Mouse (Mus musculus): ENCODE data around the gene Gm11034. TPM values are rescaled to one million over a fixed set of nuclear protein-coding genes. Genes with fewer than 3 reads are reported as not detected.

Gm11034 gene
- total RNA-seq (2023) = not detected

DNA sequence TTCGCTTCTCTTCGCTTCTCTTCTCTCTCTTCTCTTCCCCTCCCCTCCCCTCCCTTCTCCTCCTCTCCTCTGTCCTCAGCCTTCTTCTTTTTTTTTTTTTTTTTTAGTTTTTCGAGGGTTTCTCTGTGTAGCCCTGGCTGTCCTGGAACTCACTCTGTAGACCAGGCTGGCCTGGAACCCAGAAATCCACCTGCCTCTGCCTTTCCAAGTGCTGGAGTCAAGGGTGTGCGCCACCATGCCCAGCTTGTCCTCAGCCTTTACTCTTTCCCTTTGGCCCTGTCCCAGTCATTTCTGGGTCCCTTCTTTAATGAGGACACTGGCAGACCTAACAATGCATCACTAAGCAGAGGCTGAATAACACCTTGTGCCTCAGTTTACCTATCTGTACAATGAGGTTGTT is at the start of gene Gm11034:
TSS of gene Gm11034 (minus strand) at position 101 of the 400 bp plus-strand sequence.

DNA sequence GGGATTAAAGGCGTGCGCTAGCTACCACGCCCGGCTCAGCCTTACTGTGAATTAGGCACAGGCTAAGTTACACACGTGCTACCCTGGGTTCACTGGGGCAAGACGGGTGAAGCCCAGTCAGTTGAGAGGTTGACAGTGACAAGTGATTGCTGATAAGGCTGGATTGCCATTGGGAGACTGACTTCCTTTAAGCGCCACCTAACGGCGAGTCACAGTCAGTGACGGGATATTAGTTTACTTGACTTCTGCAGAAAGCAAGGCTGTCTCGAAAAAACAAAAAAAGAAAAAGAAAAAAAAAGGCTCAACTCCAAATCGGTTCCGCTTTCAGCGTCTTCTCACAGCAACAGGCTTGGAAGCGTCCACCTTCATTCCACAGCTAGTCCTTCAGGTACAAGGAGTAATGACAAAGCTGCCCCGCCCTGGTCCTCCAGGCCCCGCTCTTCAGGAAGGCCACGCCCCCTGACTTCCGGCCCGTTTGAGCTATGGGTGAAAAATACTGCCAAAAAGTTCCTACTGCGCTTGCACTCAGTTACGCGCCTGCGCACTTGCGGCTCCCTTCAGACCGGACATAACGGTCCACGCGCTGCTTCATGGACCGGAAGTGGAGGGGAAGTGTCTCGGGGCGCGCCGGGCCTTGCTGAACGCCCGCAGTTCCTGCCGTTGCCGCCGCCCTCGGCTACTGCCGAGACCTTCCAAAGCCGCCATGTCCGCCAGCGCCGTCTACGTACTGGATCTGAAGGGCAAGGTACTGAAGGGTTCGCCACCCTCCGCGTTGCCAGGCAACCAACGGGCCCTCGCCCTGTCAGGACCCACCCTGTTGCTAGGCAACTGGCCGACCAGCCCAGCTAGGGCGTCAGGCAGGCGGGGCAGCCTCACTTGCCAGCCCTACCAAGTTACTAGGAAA is 26.3 kb upstream of the Gm11034 start, which contains the start of gene Ap1m1:
TSS of gene Ap1m1 (plus strand) at position 520 of the 904 bp plus-strand sequence.

DNA sequence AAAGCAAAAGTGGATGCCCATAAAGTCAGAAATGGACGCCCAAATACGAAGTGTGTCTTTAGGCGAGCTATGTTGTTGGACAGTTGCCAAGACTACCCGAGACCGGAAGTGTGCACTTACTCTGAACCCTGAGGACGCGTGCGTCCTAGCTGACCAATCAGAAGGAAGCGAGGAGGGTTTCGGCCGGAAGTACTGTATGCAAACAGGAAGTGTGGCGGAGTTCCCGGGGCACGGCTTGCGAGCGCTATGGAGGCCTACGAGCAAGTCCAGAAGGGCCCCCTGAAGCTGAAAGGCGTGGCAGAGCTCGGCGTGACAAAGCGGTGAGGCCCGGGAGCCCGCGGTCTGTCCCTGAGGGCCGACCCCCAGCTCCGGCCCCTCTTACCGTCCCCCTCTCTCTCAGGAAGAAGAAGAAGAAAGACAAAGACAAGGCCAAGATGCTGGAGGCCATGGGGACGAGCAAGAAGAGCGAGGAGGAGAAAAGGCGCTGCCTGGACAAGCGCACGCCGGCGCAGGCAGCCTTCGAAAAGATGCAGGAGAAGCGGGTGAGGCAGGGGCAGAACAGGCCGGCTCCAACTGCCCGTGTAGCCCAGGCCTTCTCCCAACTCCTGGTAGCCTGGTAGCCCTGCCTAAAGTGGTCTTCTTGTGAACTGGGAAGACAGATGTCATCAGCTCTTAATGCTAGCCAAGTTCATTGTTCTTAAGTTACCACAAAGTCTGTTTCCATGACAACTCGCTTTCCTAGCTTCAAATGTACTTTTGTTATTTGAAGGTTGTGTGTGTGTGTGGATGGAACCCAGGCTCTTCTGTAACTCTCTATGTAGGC is 6.3 kb upstream of the Gm11034 start, which contains the start of gene Fam32a:
TSS of gene Fam32a (plus strand) at position 190 of the 823 bp plus-strand sequence.

DNA sequence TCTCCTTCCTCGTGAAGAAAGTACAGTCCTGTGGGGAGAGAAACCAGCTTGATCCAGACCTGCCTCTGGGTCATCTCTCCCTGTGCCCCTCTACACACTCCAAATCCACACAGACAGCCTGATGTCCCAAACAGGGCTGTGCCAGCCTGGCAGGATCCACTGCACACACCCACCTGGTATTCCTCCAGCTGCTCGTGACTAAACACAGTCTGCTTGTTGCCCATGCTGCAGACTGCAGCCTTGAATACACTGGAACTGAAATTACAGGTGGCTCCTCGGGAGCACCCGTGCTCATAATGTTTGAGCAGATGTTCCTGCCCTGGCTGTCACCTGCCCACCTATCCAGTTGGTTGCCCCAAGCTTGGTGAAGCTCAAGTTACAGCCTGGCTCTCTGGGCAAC is 685 bp downstream of the Gm11034 start, which contains the start of gene Cib3:
TSS of gene Cib3 (minus strand) at position 87 of the 400 bp plus-strand sequence.

DNA sequence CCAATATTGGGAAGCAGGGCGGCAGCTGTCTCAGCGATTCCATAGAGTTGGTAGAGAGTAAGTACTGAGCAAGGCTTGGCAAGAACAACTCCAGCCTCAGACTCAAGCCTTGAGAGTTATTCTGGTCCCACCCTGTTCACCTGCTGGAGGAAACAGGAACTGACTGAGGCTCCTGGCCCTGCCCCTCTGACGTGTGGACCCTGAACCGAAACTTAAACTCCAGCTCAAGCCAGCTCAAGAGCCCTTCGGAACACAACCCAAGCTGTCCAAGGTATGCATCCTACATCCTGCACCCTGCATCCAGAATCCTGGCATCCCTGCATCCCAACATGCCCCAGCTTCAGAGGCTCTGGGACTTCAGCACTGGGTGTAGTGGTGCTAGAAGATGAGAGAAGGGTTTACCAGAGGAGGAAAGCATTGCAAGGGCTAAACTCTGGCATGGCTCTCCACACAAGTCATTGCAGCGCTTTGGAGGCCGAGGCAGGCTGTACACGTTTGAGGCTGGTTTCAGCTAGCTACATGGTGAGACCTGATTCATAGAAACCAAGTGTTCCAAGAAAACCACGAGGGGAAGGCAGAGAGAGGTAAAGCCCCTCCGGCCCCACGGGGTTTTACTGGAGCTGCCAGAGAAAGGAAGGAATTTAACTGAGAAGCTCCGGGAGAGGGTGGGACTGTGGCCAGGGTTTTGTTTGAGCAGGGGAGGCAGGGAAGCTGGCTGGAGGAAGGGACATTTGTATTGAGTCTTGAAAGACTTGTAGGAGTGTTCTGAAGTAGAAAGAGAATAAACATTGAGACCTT is 23.8 kb downstream of the Gm11034 start, which contains the start of gene Hsh2d:
TSS of gene Hsh2d (plus strand) at position 222 of the 798 bp plus-strand sequence.

Other genes starting within 250 kb of the Gm11034 start
- 100 to 1,000 TPM; 240 to 283 TPM for gene Cyp4f18, start 204.0 kb downstream of the Gm11034 start, total RNA-seq (2023)
- gene Olfr372, start 172.4 kb downstream of the Gm11034 start, total RNA-seq (2023) = not detected
- gene Olfr373, start 130.5 kb downstream of the Gm11034 start, total RNA-seq (2023) = under 1 TPM in 1 of 2 experiments, not detected in 1; 0.21 TPM
- under 1 TPM in 1 of 2 experiments, not detected in 1; 0.05 TPM for gene Olfr374, start 106.6 kb downstream of the Gm11034 start, total RNA-seq (2023)
- gene Tpm4, start 78.7 kb downstream of the Gm11034 start, total RNA-seq (2023) = 100 to 1,000 TPM; 224 to 258 TPM
- 100 to 1,000 TPM; 141 to 152 TPM for gene Rab8a, start 52.4 kb downstream of the Gm11034 start, total RNA-seq (2023)
- 1 to 10 TPM; 2.5 to 4.1 TPM for gene Hsh2d, start 24.0 kb downstream of the Gm11034 start, total RNA-seq (2023)
- gene Cib3, start 799 bp downstream of the Gm11034 start, total RNA-seq (2023) = under 1 TPM; 0.43 to 0.47 TPM
- gene Fam32a, start 6.1 kb upstream of the Gm11034 start, total RNA-seq (2023) = 10 to 100 TPM; 80.8 to 88.5 TPM
- 100 to 1,000 TPM; 127 to 134 TPM for gene Ap1m1, start 26.4 kb upstream of the Gm11034 start, total RNA-seq (2023)
- gene Gm10282, start 91.6 kb upstream of the Gm11034 start, total RNA-seq (2023) = 1 to 10 TPM; 6.0 to 6.2 TPM
- 1,000 to 10,000 TPM; 1,898 to 2,084 TPM for gene Klf2, start 105.4 kb upstream of the Gm11034 start, total RNA-seq (2023)
- gene Eps15l1, start 207.8 kb upstream of the Gm11034 start, total RNA-seq (2023) = 100 to 1,000 TPM; 105 to 109 TPM
- not detected for gene Calr3, start 230.2 kb upstream of the Gm11034 start, total RNA-seq (2023)
- gene 1700030K09Rik, start 230.2 kb upstream of the Gm11034 start, total RNA-seq (2023) = 1 to 10 TPM; 3.9 to 5.3 TPM